Mouse (Mus musculus) MEL (cell line): ENCODE measurements around the gene Gm49601.

ENCODE experiments used
- CTCF ChIP-seq, 3 experiments: IDR thresholded peaks in 2 of 3; conservative IDR thresholded peaks in 1 of 3; 2 replicates each; pipeline ENCODE4 v1.5.1; 2011 to 2012; ENCODE audit warnings: low read length in 3 of 3, low read depth in 2 of 3, mild to moderate bottlenecking in 2 of 3, improper control_type of control experiment in 1 of 3, inconsistent platforms in 1 of 3, mixed read lengths in 1 of 3, moderate library complexity in 1 of 3; ENCODE audit not compliant: control insufficient read depth in 1 of 3, insufficient read depth in 1 of 3, poor library complexity in 1 of 3, severe bottlenecking in 1 of 3
- EP300 ChIP-seq, 2 experiments: IDR thresholded peaks; 2 replicates each; pipeline ENCODE4 v1.6.1; 2011; ENCODE audit warnings: improper control_type of control experiment in 2 of 2, low read length in 2 of 2, low read depth in 1 of 2, mild to moderate bottlenecking in 1 of 2
- GATA1 ChIP-seq: IDR thresholded peaks from 2 replicates; pipeline ENCODE4 v1.6.1; 2011; ENCODE audit warnings: low read depth, low read length, improper control_type of control experiment
- MAX ChIP-seq: IDR thresholded peaks from 2 replicates; pipeline ENCODE4 v1.6.1; 2011; ENCODE audit warnings: low read length, improper control_type of control experiment
- POLR2A ChIP-seq, 2 experiments: IDR thresholded peaks; 2 replicates each; pipeline ENCODE4 v1.6.1; 2011 to 2012; ENCODE audit warnings: low read length in 2 of 2, mild to moderate bottlenecking in 2 of 2, control low read depth in 1 of 2, improper control_type of control experiment in 1 of 2, low read depth in 1 of 2, moderate library complexity in 1 of 2; ENCODE audit not compliant: control insufficient read depth in 1 of 2, insufficient read depth in 1 of 2, poor library complexity in 1 of 2
- TBP ChIP-seq: IDR thresholded peaks from 2 replicates; pipeline ENCODE4 v1.8.0; 2011; ENCODE audit warnings: low read depth, low read length, improper control_type of control experiment
- ZC3H11A ChIP-seq: IDR thresholded peaks from 2 replicates; pipeline ENCODE4 v1.6.1; 2012; ENCODE audit warnings: low read depth, mild to moderate bottlenecking, inconsistent platforms, low read length, improper control_type of control experiment
- ZKSCAN1 ChIP-seq: IDR thresholded peaks from 2 replicates; pipeline ENCODE4 v1.6.1; 2012; ENCODE audit warnings: low read depth, mild to moderate bottlenecking, inconsistent platforms, low read length, improper control_type of control experiment, moderate library complexity

DNA sequence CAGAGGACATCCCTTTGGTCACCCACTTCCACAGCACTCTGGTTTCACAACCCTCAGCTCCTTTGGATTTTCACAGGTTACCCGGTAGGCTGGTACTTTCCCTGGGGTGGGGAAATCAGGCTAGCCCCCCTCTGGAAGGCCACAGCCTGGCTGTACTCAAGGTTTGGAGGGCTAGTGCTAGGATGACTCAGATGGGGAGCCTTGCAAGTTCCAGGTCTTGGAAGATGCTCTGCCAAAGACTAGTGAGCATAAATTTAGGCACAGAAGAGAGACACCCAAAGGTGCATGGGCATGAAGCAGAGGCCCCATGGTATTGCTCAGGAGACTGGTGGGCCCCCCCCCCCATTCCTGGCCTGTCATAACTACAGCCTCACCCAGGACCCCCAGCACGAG lies 2.7 kb upstream of the Gm49601 start:
- TF ChIP-seq CTCF (IDR thresholded peaks at IDR 0.05 in 2 of 3, conservative IDR thresholded peaks at IDR 0.05 in 1 of 3; ENCODE audit: control insufficient read depth in 1 of 3, insufficient read depth in 1 of 3, low read depth in 2 of 3, low read length in 3 of 3, poor library complexity in 1 of 3, severe bottlenecking in 1 of 3) (no peak), EP300 (IDR thresholded peaks at IDR 0.05; ENCODE audit: low read depth in 1 of 2, low read length in 2 of 2) (no peak), POLR2A (IDR thresholded peaks at IDR 0.05; ENCODE audit: control insufficient read depth in 1 of 2, insufficient read depth in 1 of 2, low read depth in 1 of 2, low read length in 2 of 2, poor library complexity in 1 of 2) (no peak), TBP (no peak), ZC3H11A (no peak), ZKSCAN1 (no peak), GATA1 (no peak), MAX (no peak)
